Mouse (Mus musculus) stomach, postnatal 0 days (tissue): ENCODE data around the gene Esyt3. TPM values are rescaled to one million over a fixed set of nuclear protein-coding genes. Genes with fewer than 3 reads are reported as not detected.

ENCODE experiments used
- ATAC-seq: fragments of 200-750 bp; cut with Nextera tagmentation; 2 replicates; pipeline ENCODE4 v1.8.0; 2017; ENCODE audit not compliant: low FRiP score, low TSS enrichment
- DNase-seq: peaks from one replicate; pipeline ENCODE4 v3.0.0-alpha.2; 2016; ENCODE audit warnings: low spot score
- H3K27ac ChIP-seq: fragments of 300-500 bp; sonication (generic); replicated peaks from 2 replicates; pipeline ENCODE4 v1.5.1; 2014; ENCODE audit warnings: mild to moderate bottlenecking, control low read depth
- H3K27me3 ChIP-seq: fragments of 300-500 bp; sonication (generic); 2 replicates; pipeline ENCODE4 v1.6.1; 2014; ENCODE audit warnings: low read length; ENCODE audit not compliant: control insufficient read depth, insufficient read depth
- H3K36me3 ChIP-seq: fragments of 300-500 bp; sonication (generic); 2 replicates; pipeline ENCODE4 v1.6.1; 2014; ENCODE audit warnings: low read length, mixed read lengths; ENCODE audit not compliant: control insufficient read depth, insufficient read depth
- H3K4me1 ChIP-seq: fragments of 300-500 bp; sonication (generic); replicated peaks from 2 replicates; pipeline ENCODE4 v1.6.1; 2014; ENCODE audit warnings: antibody characterized with exemption; ENCODE audit not compliant: control insufficient read depth, insufficient read depth
- H3K4me2 ChIP-seq: fragments of 300-500 bp; sonication (generic); replicated peaks from 2 replicates; pipeline ENCODE4 v1.6.1; 2014; ENCODE audit warnings: low read depth, mild to moderate bottlenecking, control low read depth, moderate library complexity
- H3K4me3 ChIP-seq: fragments of 300-500 bp; sonication (generic); 2 replicates; pipeline ENCODE4 v1.5.1; 2014; ENCODE audit warnings: low read depth, low read length, control low read depth
- H3K9ac ChIP-seq: fragments of 300-500 bp; sonication (generic); 2 replicates; pipeline ENCODE4 v1.6.1; 2014; ENCODE audit warnings: mild to moderate bottlenecking, low read length, control low read depth, mixed read lengths
- H3K9me3 ChIP-seq: fragments of 300-500 bp; sonication (generic); 2 replicates; pipeline ENCODE4 v1.6.1; 2016; ENCODE audit warnings: low read length; ENCODE audit not compliant: control insufficient read depth
- CTCF ChIP-seq: IDR thresholded peaks from 2 replicates; pipeline ENCODE4 v1.5.1; 2016; ENCODE audit warnings: antibody characterized with exemption, low read depth, mild to moderate bottlenecking, moderate library complexity
- EP300 ChIP-seq: optimal IDR thresholded peaks from 2 replicates; pipeline ENCODE3; 2016; ENCODE audit warnings: antibody characterized with exemption
- WGBS: fragments of 180-500 bp; shearing (Covaris S2); extraction: QIAGEN DNeasy Blood & Tissue Kit; methylation state at CpG from one replicate; pipeline ENCODE4 v1.1.7; 2014; 5-methylcytosine and 5-hydroxymethylcytosine counted together
- polyA plus RNA-seq: library from polyadenylated mRNA; unstranded; fragments of >200 nt; fragmentation: Nextera tagmentation; extraction: Ambion mirVana; gene quantifications from 2 replicates; pipeline ENCODE4 v1.2.1, GENCODE M21; 2015

The Esyt3 gene
- polyA plus RNA-seq, 1 experiment from 2014 or later, result 9.6 TPM

DNA sequence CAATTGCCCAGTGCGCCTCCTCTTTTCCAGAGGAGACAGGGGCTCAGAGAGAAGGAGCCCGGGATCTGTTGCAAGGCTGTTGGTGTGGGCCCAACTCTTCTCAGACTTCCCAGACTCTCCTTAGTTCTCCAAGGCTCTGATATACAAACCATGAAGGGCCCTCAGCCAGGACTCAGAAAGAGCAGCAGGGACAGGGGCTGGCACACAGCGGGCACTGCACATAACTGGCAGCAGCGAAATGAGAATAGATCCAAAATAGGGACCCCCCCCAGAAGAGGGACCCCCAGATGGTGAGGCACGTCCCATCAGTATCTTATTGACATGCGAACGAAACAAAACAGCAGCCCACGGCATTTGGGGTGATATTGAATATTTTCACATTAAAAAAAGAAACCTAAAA lies 34.8 kb upstream of the Esyt3 start:
- TF ChIP-seq CTCF (no peak), EP300 (no peak)
- 93% methylated on average over 8 of the region's 8 CpGs for WGBS
- Histone ChIP-seq H3K9ac (no peak overlapping the region), H3K9me3 (no peaks in the 10 kb centered on the region), H3K27ac (no peak overlapping the region), H3K27me3 (no peaks in the 10 kb centered on the region), H3K4me3 (no peak overlapping the region), H3K4me2 (no peak overlapping the region), H3K36me3 (no peaks in the 10 kb centered on the region), H3K4me1 (no peaks in the 10 kb centered on the region)
- ATAC-seq (no peak), DNase-seq (no peak)

DNA sequence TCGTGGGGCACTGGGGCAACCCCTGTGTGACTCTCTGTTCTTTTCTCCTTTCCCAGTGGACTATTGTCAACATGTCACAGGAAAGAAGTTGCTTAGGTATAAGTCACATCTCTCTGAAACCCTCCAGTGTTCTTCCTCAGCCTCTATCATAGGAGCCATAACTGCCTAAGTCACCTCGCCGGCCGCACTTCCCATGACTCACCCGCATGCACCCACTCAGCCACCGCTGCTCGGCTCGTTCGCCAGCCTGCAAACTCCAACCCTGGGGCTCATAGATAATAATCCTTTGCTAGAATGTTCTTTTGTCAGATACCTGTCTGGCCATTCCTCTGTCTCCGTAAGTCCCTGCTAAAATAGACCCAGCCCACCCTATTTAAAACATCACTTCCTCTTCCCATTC lies 33.2 kb upstream of the Esyt3 start:
- no peak for ATAC-seq
- H3K9ac ChIP-seq, result no peak overlapping the region
- no peak for DNase-seq
- H3K4me3 ChIP-seq, result no peak overlapping the region
- no peak overlapping the region for H3K27ac ChIP-seq
- no peak overlapping the region for H3K4me2 ChIP-seq
- H3K9me3 ChIP-seq, result no peaks in the 10 kb centered on the region
- WGBS, result 91% methylated on average over 10 of the region's 10 CpGs
- TF ChIP-seq CTCF (no peak), EP300 (no peak)
- no peaks in the 10 kb centered on the region for H3K36me3 ChIP-seq
- H3K27me3 ChIP-seq, result no peaks in the 10 kb centered on the region
- H3K4me1 ChIP-seq, result no peaks in the 10 kb centered on the region

DNA sequence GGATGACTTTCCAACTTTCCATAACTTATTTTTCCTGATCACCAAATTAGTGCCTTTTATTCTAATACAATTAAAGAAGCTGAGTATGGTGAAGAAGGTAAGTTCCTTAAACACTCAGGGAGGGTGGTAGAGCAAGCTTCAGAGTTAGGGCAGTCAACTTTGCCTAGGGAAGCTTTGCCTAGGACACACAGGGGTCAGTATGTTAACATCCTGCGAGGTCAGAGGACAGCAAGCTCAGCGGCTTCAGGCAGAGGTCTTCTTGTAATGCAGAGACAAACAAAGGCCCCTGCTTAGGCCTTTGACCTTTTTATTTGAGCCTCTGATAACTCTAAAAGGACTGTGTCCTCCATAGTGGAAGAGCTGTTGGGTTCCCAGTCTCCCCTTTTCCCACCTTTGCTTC lies 32.4 kb upstream of the Esyt3 start:
- no peaks in the 10 kb centered on the region for H3K27me3 ChIP-seq
- 35% methylated on average over 2 of the region's 2 CpGs for WGBS
- DNase-seq (no peak), ATAC-seq (no peak)
- no peak overlapping the region for H3K4me2 ChIP-seq
- H3K27ac ChIP-seq, result no peak overlapping the region
- no peak for TF ChIP-seq CTCF
- no peak for TF ChIP-seq EP300
- H3K4me3 ChIP-seq, result no peak overlapping the region
- H3K4me1 ChIP-seq, result no peaks in the 10 kb centered on the region
- H3K36me3 ChIP-seq, result no peaks in the 10 kb centered on the region
- H3K9me3 ChIP-seq, result no peaks in the 10 kb centered on the region
- no peak overlapping the region for H3K9ac ChIP-seq

DNA sequence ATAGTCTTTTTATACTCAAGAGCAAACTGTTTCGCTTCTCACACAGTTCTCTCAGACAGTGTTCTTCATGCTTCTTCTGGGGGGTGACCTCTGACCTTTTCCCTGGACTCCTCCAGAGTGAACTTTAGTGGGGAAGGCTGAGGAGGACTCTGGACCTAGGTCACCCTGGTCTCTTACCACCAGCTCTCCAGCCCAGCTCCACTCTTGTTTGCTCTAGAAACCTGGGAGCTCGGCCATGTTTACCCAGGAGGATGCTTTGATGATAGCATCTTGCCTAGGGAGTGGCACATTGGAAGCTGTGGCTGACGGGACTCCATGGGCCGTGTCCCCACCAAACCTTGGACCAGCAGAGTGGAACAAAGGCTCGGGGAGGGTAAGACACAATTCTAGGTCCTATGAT lies 31.8 kb upstream of the Esyt3 start:
- H3K27ac ChIP-seq, result no peak overlapping the region
- H3K9ac ChIP-seq, result no peak overlapping the region
- DNase-seq, result peak; percentile 68
- TF ChIP-seq CTCF, result no peak
- TF ChIP-seq EP300, result no peak
- ATAC-seq, result peak; percentile 84
- no peak overlapping the region for H3K4me3 ChIP-seq
- H3K27me3 ChIP-seq, result no peaks in the 10 kb centered on the region
- no peaks in the 10 kb centered on the region for H3K36me3 ChIP-seq
- no peaks in the 10 kb centered on the region for H3K9me3 ChIP-seq
- WGBS, result 50% methylated on average over 5 of the region's 5 CpGs
- no peaks in the 10 kb centered on the region for H3K4me1 ChIP-seq
- no peak overlapping the region for H3K4me2 ChIP-seq

DNA sequence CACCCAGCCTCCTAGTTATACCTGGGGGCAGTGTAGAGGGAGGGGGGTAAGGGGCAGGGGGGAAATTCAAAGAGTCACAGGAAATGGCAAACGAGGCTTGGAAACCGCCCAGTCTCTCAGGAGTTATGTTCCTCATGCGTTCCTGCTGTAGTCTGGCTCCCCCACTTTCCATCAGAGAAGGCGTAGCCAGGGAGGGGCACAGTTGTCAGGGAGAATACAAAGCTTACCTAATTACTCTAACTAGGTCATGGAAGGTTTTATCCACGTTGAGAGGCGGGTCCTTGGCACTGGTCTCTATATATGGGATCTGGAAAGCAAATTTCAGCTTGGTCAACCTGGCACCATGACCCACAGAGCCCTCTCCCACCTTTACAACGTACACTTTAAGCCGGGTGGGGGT lies 31.1 kb upstream of the Esyt3 start:
- Histone ChIP-seq H3K27me3 (no peaks in the 10 kb centered on the region), H3K9ac (no peak overlapping the region), H3K4me1 (no peaks in the 10 kb centered on the region), H3K9me3 (no peaks in the 10 kb centered on the region), H3K4me3 (no peak overlapping the region), H3K27ac (no peak overlapping the region), H3K4me2 (no peak overlapping the region), H3K36me3 (no peaks in the 10 kb centered on the region)
- TF ChIP-seq EP300, result no peak
- no peak for TF ChIP-seq CTCF
- DNase-seq, result peak; percentile 48
- ATAC-seq, result peak; percentile 63; the same call in 1 of the 2 replicates
- 58% methylated on average over 8 of the region's 8 CpGs for WGBS

DNA sequence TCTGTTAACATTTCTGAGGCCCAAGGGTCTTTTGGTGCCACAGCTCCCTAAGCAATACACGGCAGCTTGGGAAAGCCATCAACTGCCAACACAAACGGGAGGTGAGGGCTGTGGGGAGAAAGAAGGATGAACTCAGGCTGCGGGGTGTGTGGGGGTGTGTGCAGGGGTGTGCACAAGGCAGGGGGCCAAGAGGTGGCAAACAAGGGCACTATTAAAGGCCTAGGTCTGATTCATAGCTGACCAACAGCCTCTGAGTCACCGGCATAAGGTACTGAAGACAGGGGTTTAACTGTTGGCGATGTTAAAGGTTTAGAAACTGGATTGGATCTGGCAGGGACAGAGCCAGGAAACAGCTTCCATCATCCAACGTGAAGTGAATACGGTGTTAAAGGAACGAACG lies 30.5 kb upstream of the Esyt3 start:
- no peaks in the 10 kb centered on the region; the same call in 1 of the 2 replicates for H3K4me1 ChIP-seq
- TF ChIP-seq EP300, result no peak
- TF ChIP-seq CTCF, result no peak
- H3K9ac ChIP-seq, result no peak overlapping the region
- H3K27me3 ChIP-seq, result no peaks in the 10 kb centered on the region
- DNase-seq (no peak), ATAC-seq (no peak)
- no peak overlapping the region for H3K4me3 ChIP-seq
- no peak overlapping the region for H3K27ac ChIP-seq
- 66% methylated on average over 9 of the region's 9 CpGs for WGBS
- no peak overlapping the region for H3K4me2 ChIP-seq
- H3K9me3 ChIP-seq, result no peaks in the 10 kb centered on the region
- H3K36me3 ChIP-seq, result no peaks in the 10 kb centered on the region
